Mouse (Mus musculus): ENCODE results near the gene AC124502.3. TPM values are rescaled to one million over a fixed set of nuclear protein-coding genes. Genes with fewer than 3 reads are reported as not detected.

AC124502.3 gene
- total RNA-seq, 2 experiments from 2014 or later = 5.0 to 5.3 TPM

Other genes with a start within 250 kb of the AC124502.3 start
- gene Rbm4, start 245.0 kb upstream of the AC124502.3 start, total RNA-seq (2021) = 10 to 100 TPM; 81.1 to 82.0 TPM
- gene Gm21992, start 227.3 kb upstream of the AC124502.3 start, total RNA-seq (2021) = 10 to 100 TPM; 21.2 to 28.3 TPM
- 10 to 100 TPM; 53.0 to 53.9 TPM for gene Rbm14, start 227.3 kb upstream of the AC124502.3 start, total RNA-seq (2021)
- gene Ccs, start 199.6 kb upstream of the AC124502.3 start, total RNA-seq (2021) = 10 to 100 TPM; 30.6 to 37.8 TPM
- gene Ccdc87, start 199.5 kb upstream of the AC124502.3 start, total RNA-seq (2021) = 1 to 10 TPM; 1.8 to 2.2 TPM
- gene Ctsf, start 183.8 kb upstream of the AC124502.3 start, total RNA-seq (2021) = 100 to 1,000 TPM; 113 to 118 TPM
- under 1 TPM; 0.84 to 0.89 TPM for gene Actn3, start 161.0 kb upstream of the AC124502.3 start, total RNA-seq (2021)
- gene Zdhhc24, start 160.2 kb upstream of the AC124502.3 start, total RNA-seq (2021) = 10 to 100 TPM; 24.9 to 25.5 TPM
- 10 to 100 TPM; 37.4 to 41.9 TPM for gene Bbs1, start 132.3 kb upstream of the AC124502.3 start, total RNA-seq (2021)
- 10 to 100 TPM; 41.0 to 43.5 TPM for gene Dpp3, start 110.6 kb upstream of the AC124502.3 start, total RNA-seq (2021)
- gene Peli3, start 95.8 kb upstream of the AC124502.3 start, total RNA-seq (2021) = 10 to 100 TPM; 20.2 to 20.9 TPM
- 10 to 100 TPM; 60.5 to 71.1 TPM for gene Mrpl11, start 76.7 kb upstream of the AC124502.3 start, total RNA-seq (2021)
- gene Npas4, start 48.6 kb upstream of the AC124502.3 start, total RNA-seq (2021) = 1 to 10 TPM; 5.7 to 6.6 TPM
- gene Slc29a2, start 15.0 kb upstream of the AC124502.3 start, total RNA-seq (2021) = 10 to 100 TPM; 14.2 to 17.6 TPM
- 100 to 1,000 TPM; 131 to 132 TPM for gene B4gat1, start 65 bp upstream of the AC124502.3 start, total RNA-seq (2021)
- gene Brms1, start 2.5 kb downstream of the AC124502.3 start, total RNA-seq (2021) = 10 to 100 TPM; 19.2 to 21.4 TPM
- gene Rin1, start 11.6 kb downstream of the AC124502.3 start, total RNA-seq (2021) = 100 to 1,000 TPM; 109 to 114 TPM
- gene Cd248, start 29.2 kb downstream of the AC124502.3 start, total RNA-seq (2021) = 1 to 10 TPM; 4.3 to 5.1 TPM
- gene Tmem151a, start 46.6 kb downstream of the AC124502.3 start, total RNA-seq (2021) = 100 to 1,000 TPM; 131 to 138 TPM
- gene Yif1a, start 49.6 kb downstream of the AC124502.3 start, total RNA-seq (2021) = 10 to 100 TPM; 24.5 to 24.7 TPM
- gene Cnih2, start 59.6 kb downstream of the AC124502.3 start, total RNA-seq (2021) = 100 to 1,000 TPM; 754 to 774 TPM
- 100 to 1,000 TPM; 173 TPM for gene Rab1b, start 68.2 kb downstream of the AC124502.3 start, total RNA-seq (2021)
- gene Klc2, start 79.7 kb downstream of the AC124502.3 start, total RNA-seq (2021) = 100 to 1,000 TPM; 214 to 222 TPM
- gene Pacs1, start 234.2 kb downstream of the AC124502.3 start, total RNA-seq (2021) = 10 to 100 TPM; 54.2 to 57.6 TPM